9 mouse cellular contexts compared by ENCODE assay signal in the genomic region with DNA sequence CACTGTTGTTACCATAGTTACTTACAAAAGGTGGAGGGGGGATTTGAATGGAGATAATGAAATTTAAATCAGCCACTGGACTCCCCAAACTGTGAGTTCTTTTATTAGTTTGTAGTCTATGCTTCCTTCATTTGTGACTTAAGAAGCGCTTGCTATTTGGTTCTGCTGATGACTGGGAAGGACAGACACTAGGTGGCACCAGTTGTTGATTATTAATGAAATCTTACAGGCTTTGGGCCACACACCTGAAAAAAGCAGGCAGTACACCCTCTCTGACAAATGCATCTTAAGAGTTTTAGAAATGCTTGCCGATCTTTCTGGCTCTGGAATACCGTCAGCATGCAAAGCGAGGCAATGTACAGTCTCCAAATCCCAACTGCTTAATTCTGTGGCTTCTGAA.
DNase-seq lines count a peak whose midpoint lies in the region; ATAC-seq lines count a peak whose summit lies in the region.
"Had no signal": no experiment of that assay in that cellular context is flagged by ENCODE, and none has a peak within 500 bp of the region (broad histone marks: within the 10 kb centered on the region; RNA-seq: fewer than 3 reads in every experiment).

No protein-coding gene starts in this region.

- no peak overlapping the region for H3K9ac ChIP-seq in hindbrain, embryonic 15.5 days

- DNase-seq in hindbrain, embryonic 10.5 days (ENCODE audit: low spot score) = no peak
- DNase-seq in right cerebral cortex, adult 2 months (ENCODE audit: low spot score in 2 of 2) = peak; percentile 40 to 41
- no peak for DNase-seq in right cerebral cortex, postnatal 36 days (ENCODE audit: low spot score in 2 of 2)
- peak; percentile 1 to 2 for DNase-seq in kidney, postnatal 4 days
- DNase-seq in telencephalon, adult 2 months (ENCODE audit: low read depth, low spot score) = peak; percentile 54
- DNase-seq in thymus, postnatal 25 days = no peak
- DNase-seq: thymus, postnatal 14 days had no signal

- H3K4me2 ChIP-seq in hindbrain, embryonic 15.5 days = peak overlapping the region; percentile 26; the same call in 1 of the 2 replicates

- no peaks in the 10 kb centered on the region for H3K27me3 ChIP-seq in hindbrain, embryonic 15.5 days
- H3K27me3 ChIP-seq in hindbrain, embryonic 10.5 days (ENCODE audit: insufficient read depth, poor library complexity, severe bottlenecking) = no peaks in the 10 kb centered on the region

- H3K36me3 ChIP-seq in hindbrain, embryonic 15.5 days = no peaks in the 10 kb centered on the region
- no peaks in the 10 kb centered on the region for H3K36me3 ChIP-seq in hindbrain, embryonic 10.5 days

- H3K4me3 ChIP-seq in hindbrain, embryonic 15.5 days = no peak overlapping the region
- H3K4me3 ChIP-seq in hindbrain, embryonic 10.5 days = no peak overlapping the region

- no peak for ATAC-seq in hindbrain, embryonic 15.5 days (ENCODE audit: low FRiP score, low read depth)
- ATAC-seq in erythroid progenitor cell, adult 5-6 weeks (replicated peaks; ENCODE audit: low FRiP score, poor library complexity, severe bottlenecking) = no peak

- WGBS in hindbrain, embryonic 15.5 days = 52% methylated on average over 4 of the region's 4 CpGs
- 60% methylated on average over 4 of the region's 4 CpGs for WGBS in hindbrain, embryonic 10.5 days

- H3K27ac ChIP-seq in hindbrain, embryonic 15.5 days (replicated peaks) = no peak overlapping the region
- H3K27ac ChIP-seq in hindbrain, embryonic 10.5 days = no peak overlapping the region

- no peaks in the 10 kb centered on the region for H3K9me3 ChIP-seq in hindbrain, embryonic 15.5 days
- no peaks in the 10 kb centered on the region for H3K9me3 ChIP-seq in hindbrain, embryonic 10.5 days

- H3K4me1 ChIP-seq in hindbrain, embryonic 15.5 days (replicated peaks) = no peaks in the 10 kb centered on the region
- H3K4me1 ChIP-seq in hindbrain, embryonic 10.5 days (replicated peaks) = no peaks in the 10 kb centered on the region

Comparison
In these comparisons a context has a peak if more than half of its experiments do, and no peak if none do; other contexts are left out.
1. DNase-seq: peak in right cerebral cortex, adult 2 months (2 of 2), kidney, postnatal 4 days (2 of 2) and telencephalon, adult 2 months (single experiment); none in hindbrain, embryonic 10.5 days (single experiment), right cerebral cortex, postnatal 36 days (0 of 2) and thymus, postnatal 25 days (single experiment).